Mouse (Mus musculus) heart, adult 2 months (tissue): Measurements from ENCODE around the gene Cplx3. TPM values are rescaled to one million over a fixed set of nuclear protein-coding genes. Genes with fewer than 3 reads are reported as not detected.

Experiments used
- DNase-seq, 2 experiments: peaks; one replicate each; pipeline ENCODE4 v3.0.0; 2021
- H3K27ac ChIP-seq: fragments of 200-600 bp; 2 replicates; pipeline ENCODE4 v1.8.1; 2022
- H3K27me3 ChIP-seq: fragments of 200-500 bp; 2 replicates; pipeline ENCODE4 v1.6.1; 2012; ENCODE audit warnings: mild to moderate bottlenecking, low read length, inconsistent platforms, mixed read lengths; ENCODE audit not compliant: control insufficient read depth, insufficient read depth
- H3K36me3 ChIP-seq: fragments of 200-500 bp; 2 replicates; pipeline ENCODE4 v1.6.1; 2012; ENCODE audit warnings: low read length, inconsistent platforms; ENCODE audit not compliant: control insufficient read depth, insufficient read depth
- H3K4me1 ChIP-seq: fragments of 200-500 bp; 2 replicates; pipeline ENCODE4 v1.6.1; 2011; ENCODE audit warnings: low read length; ENCODE audit not compliant: control insufficient read depth, insufficient read depth
- H3K4me3 ChIP-seq: fragments of 200-600 bp; 2 replicates; pipeline ENCODE4 v1.8.1; 2022
- H3K79me2 ChIP-seq: fragments of 200-500 bp; replicated peaks from 2 replicates; pipeline ENCODE4 v1.6.1; 2012; ENCODE audit warnings: mild to moderate bottlenecking, inconsistent platforms, low read length, moderate library complexity, mixed read lengths; ENCODE audit not compliant: control insufficient read depth, insufficient read depth
- H3K9ac ChIP-seq: fragments of 200-500 bp; 2 replicates; pipeline ENCODE4 v1.6.1; 2012; ENCODE audit warnings: low read depth, mild to moderate bottlenecking, control low read depth, inconsistent platforms, low read length, mixed read lengths
- CTCF ChIP-seq: fragments of 200-600 bp; IDR thresholded peaks from 2 replicates; pipeline ENCODE4 v1.8.1; 2022; ENCODE audit warnings: antibody characterized with exemption, mild to moderate bottlenecking, moderate library complexity
- EP300 ChIP-seq: fragments of 200-500 bp; IDR thresholded peaks from 2 replicates; pipeline ENCODE4 v1.6.1; 2011; ENCODE audit warnings: low read depth, low read length, control low read depth; ENCODE audit not compliant: insufficient read depth
- POLR2A ChIP-seq: fragments of 200-500 bp; IDR thresholded peaks from 2 replicates; pipeline ENCODE4 v1.6.1; 2011; ENCODE audit warnings: mild to moderate bottlenecking, low read depth, low read length, control low read depth; ENCODE audit not compliant: insufficient read depth
- WGBS: fragments of 180-500 bp; shearing (Covaris S2); methylation state at CpG from one replicate; pipeline ENCODE4 v1.1.7; 2018; 5-methylcytosine and 5-hydroxymethylcytosine counted together
- intact Hi-C: fragments of 180-260 bp; cut with DNase I; formaldehyde crosslinking; loops from one replicate; pipeline ENCODE4 v1.15.1; 2025
- polyA plus RNA-seq: library from polyadenylated mRNA; depleted of rRNA; stranded (reverse); fragments of >200 nt; gene quantifications from 2 replicates; pipeline ENCODE4 v1.2.3, GENCODE M21; 2012
- total RNA-seq, 2 experiments: library from RNA; stranded (reverse); gene quantifications; 2 replicates each; pipeline ENCODE4 v1.2.3; 2021

Cplx3 gene
- total and polyA plus RNA-seq, 3 experiments, result not detected

GRCm38 (mm10) chr9:57612587-57612986 lies 6.5 kb upstream of the Cplx3 start:
- intact Hi-C loops, result no loop called here
- no peak overlapping the region for H3K9ac ChIP-seq
- no peak for DNase-seq
- no peaks in the 10 kb centered on the region for H3K79me2 ChIP-seq
- whole genome bisulfite sequencing, result 46% methylated on average over 7 of the region's 7 CpGs
- H3K27ac ChIP-seq, result no peak overlapping the region
- H3K36me3 ChIP-seq, result no peaks in the 10 kb centered on the region
- peaks cover 2% of the 10 kb centered on the region; the same call in 1 of the 2 replicates for H3K4me1 ChIP-seq
- TF ChIP-seq POLR2A, result no peak
- no peaks in the 10 kb centered on the region for H3K27me3 ChIP-seq
- H3K4me3 ChIP-seq, result no peak overlapping the region

GRCm38 (mm10) chr9:57610359-57610826 lies 4.3 kb upstream of the Cplx3 start:
- Histone ChIP-seq H3K27ac (no peak overlapping the region), H3K27me3 (peaks cover 2% of the 10 kb centered on the region), H3K36me3 (no peaks in the 10 kb centered on the region), H3K4me3 (no peak overlapping the region), H3K79me2 (no peaks in the 10 kb centered on the region), H3K9ac (no peak overlapping the region), H3K4me1 (peaks cover 2% of the 10 kb centered on the region; the same call in 1 of the 2 replicates)
- DNase-seq, result no peak
- intact Hi-C loops, result no loop called here
- TF ChIP-seq EP300 (no peak), CTCF (no peak), POLR2A (no peak)
- WGBS, result 64% methylated on average over 3 of the region's 3 CpGs

- no peak overlapping the region for H3K9ac ChIP-seq
- intact Hi-C loops, result no loop called here
- no peak for DNase-seq
- H3K4me3 ChIP-seq, result no peak overlapping the region
- WGBS, result 49% methylated on average over 3 of the region's 3 CpGs
- H3K4me1 ChIP-seq, result peaks cover 2% of the 10 kb centered on the region; the same call in 1 of the 2 replicates
- H3K27ac ChIP-seq, result no peak overlapping the region
- peaks cover 2% of the 10 kb centered on the region for H3K27me3 ChIP-seq
- no peaks in the 10 kb centered on the region for H3K79me2 ChIP-seq
- no peak for TF ChIP-seq POLR2A
- no peak for TF ChIP-seq EP300
- TF ChIP-seq CTCF, result no peak
- H3K36me3 ChIP-seq, result no peaks in the 10 kb centered on the region
Measured at GRCm38 (mm10) chr9:57609803-57610202, 3.7 kb upstream of the Cplx3 start.

- H3K4me1 ChIP-seq, result no peaks in the 10 kb centered on the region
- H3K79me2 ChIP-seq, result no peaks in the 10 kb centered on the region
- no peak overlapping the region for H3K4me3 ChIP-seq
- H3K36me3 ChIP-seq, result no peaks in the 10 kb centered on the region
- H3K27ac ChIP-seq, result no peak overlapping the region
- WGBS, result 20% methylated on average over 9 of the region's 9 CpGs
- H3K9ac ChIP-seq, result no peak overlapping the region
- peaks cover 4% of the 10 kb centered on the region for H3K27me3 ChIP-seq
- TF ChIP-seq POLR2A (no peak), EP300 (no peak), CTCF (no peak)
- intact Hi-C loops, result no loop called here
- no peak for DNase-seq
Measured at GRCm38 (mm10) chr9:57605503-57605902, 578 bp downstream of the Cplx3 start.

- H3K36me3 ChIP-seq, result no peaks in the 10 kb centered on the region
Measured at GRCm38 (mm10) chr9:57604875-57605274, 1.2 kb downstream of the Cplx3 start.

GRCm38 (mm10) chr9:57602098-57602497 lies 4.0 kb downstream of the Cplx3 start:
- Histone ChIP-seq H3K4me3 (no peak overlapping the region), H3K9ac (no peak overlapping the region), H3K79me2 (no peaks in the 10 kb centered on the region), H3K36me3 (no peaks in the 10 kb centered on the region), H3K27me3 (peaks cover 4% of the 10 kb centered on the region), H3K4me1 (0 out of 2 replicates have a peak, but pooled peaks cover 2% of the 10 kb centered on the region), H3K27ac (no peak overlapping the region)
- WGBS, result 21% methylated on average over 8 of the region's 8 CpGs
- TF ChIP-seq CTCF, result no peak
- TF ChIP-seq EP300, result no peak
- no peak for TF ChIP-seq POLR2A
- DNase-seq, result no peak
- intact Hi-C loops, result no loop called here

More at GRCm38 (mm10) chr9:57604875-57605274, 1.2 kb downstream of the Cplx3 start:
- no peak for DNase-seq
- no peak overlapping the region for H3K9ac ChIP-seq
- peaks cover 4% of the 10 kb centered on the region for H3K27me3 ChIP-seq
- no peaks in the 10 kb centered on the region for H3K4me1 ChIP-seq
- TF ChIP-seq CTCF (no peak), EP300 (no peak), POLR2A (no peak)
- H3K4me3 ChIP-seq, result no peak overlapping the region
- intact Hi-C loops, result no loop called here
- WGBS, result 69% methylated on average over 4 of the region's 4 CpGs
- H3K79me2 ChIP-seq, result no peaks in the 10 kb centered on the region
- no peak overlapping the region for H3K27ac ChIP-seq
